Mouse (Mus musculus) liver, embryonic 11.5 days (tissue): ENCODE results near the gene Nup153. TPM values are rescaled to one million over a fixed set of nuclear protein-coding genes. Genes with fewer than 3 reads are reported as not detected.

Experiments
- ATAC-seq: fragments of 200-750 bp; cut with Nextera tagmentation; replicated peaks from 2 replicates; pipeline ENCODE4 v1.8.0; 2017; ENCODE audit warnings: moderate number of reproducible peaks, mild to moderate bottlenecking, moderate TSS enrichment, moderate library complexity; ENCODE audit not compliant: low FRiP score
- DNase-seq: peaks from one replicate; pipeline ENCODE4 v3.0.0-alpha.2; 2017; ENCODE audit warnings: low spot score
- H3K27ac ChIP-seq: fragments of 300-500 bp; sonication (generic); 2 replicates; pipeline ENCODE4 v1.5.1; 2014; ENCODE audit warnings: mild to moderate bottlenecking, low read depth, low read length, control low read depth
- H3K27me3 ChIP-seq: fragments of 300-500 bp; sonication (generic); replicated peaks from 2 replicates; pipeline ENCODE4 v1.6.1; 2014; ENCODE audit warnings: low read length, mixed read lengths; ENCODE audit not compliant: control insufficient read depth, insufficient read depth
- H3K36me3 ChIP-seq: fragments of 300-500 bp; sonication (generic); 2 replicates; pipeline ENCODE4 v1.6.1; 2014; ENCODE audit warnings: mild to moderate bottlenecking, low read length, moderate library complexity, mixed read lengths; ENCODE audit not compliant: control insufficient read depth, insufficient read depth
- H3K4me1 ChIP-seq: fragments of 300-500 bp; sonication (generic); replicated peaks from 2 replicates; pipeline ENCODE4 v1.6.1; 2014; ENCODE audit warnings: low read length, mixed read lengths; ENCODE audit not compliant: control insufficient read depth, insufficient read depth
- H3K4me2 ChIP-seq: fragments of 300-500 bp; sonication (generic); 2 replicates; pipeline ENCODE4 v1.6.1; 2014; ENCODE audit warnings: mild to moderate bottlenecking, control low read depth, moderate library complexity
- H3K4me3 ChIP-seq: fragments of 300-500 bp; sonication (generic); 2 replicates; pipeline ENCODE4 v1.5.1; 2014; ENCODE audit warnings: low read depth, low read length, control low read depth
- H3K9ac ChIP-seq: fragments of 300-500 bp; sonication (generic); 2 replicates; pipeline ENCODE4 v1.6.1; 2014; ENCODE audit warnings: low read depth, low read length, control low read depth
- H3K9me3 ChIP-seq: fragments of 300-500 bp; sonication (generic); 2 replicates; pipeline ENCODE4 v1.6.1; 2016; ENCODE audit warnings: low read length, inconsistent platforms, mixed read lengths; ENCODE audit not compliant: control insufficient read depth
- WGBS: fragments of 180-500 bp; shearing (Covaris S2); extraction: QIAGEN DNeasy Blood & Tissue Kit; methylation state at CpG from one replicate; pipeline ENCODE4 v1.1.7; 2014; 5-methylcytosine and 5-hydroxymethylcytosine counted together
- polyA plus RNA-seq: library from polyadenylated mRNA; unstranded; fragments of >200 nt; fragmentation: Nextera tagmentation; extraction: Ambion mirVana; gene quantifications from 2 replicates; pipeline ENCODE4 v1.2.1, GENCODE M21; 2014

Gene Nup153
- polyA plus RNA-seq, 1 experiment from 2014 or later: 41.6 TPM

DNA sequence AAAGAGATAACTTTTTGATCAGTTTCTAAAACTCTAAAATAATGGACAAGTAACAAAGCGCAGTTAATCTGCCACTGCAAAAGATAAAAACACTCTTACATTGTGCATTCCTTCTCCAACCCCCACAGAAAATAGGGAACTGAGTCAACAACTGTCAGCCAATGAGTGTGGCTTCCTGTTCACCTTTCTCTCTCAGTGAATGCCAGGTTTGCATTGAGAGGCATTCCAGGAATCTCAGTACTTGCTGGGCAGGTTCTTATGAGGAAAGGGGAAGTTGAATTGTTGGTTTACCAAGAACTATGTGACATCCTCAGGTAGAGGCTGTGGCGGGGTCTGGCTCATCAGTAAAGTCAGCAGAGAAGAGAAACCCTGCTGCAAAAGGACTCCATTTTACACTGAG is 31.0 kb downstream of the Nup153 start:
- ATAC-seq (no peak), DNase-seq (no peak)
- no peak overlapping the region for H3K4me2 ChIP-seq
- no peak overlapping the region for H3K4me3 ChIP-seq
- H3K27ac ChIP-seq: no peak overlapping the region
- WGBS: 85% methylated on average over 2 of the region's 2 CpGs
- no peaks in the 10 kb centered on the region for H3K4me1 ChIP-seq
- peaks cover 10% of the 10 kb centered on the region for H3K36me3 ChIP-seq
- H3K9me3 ChIP-seq: no peaks in the 10 kb centered on the region
- no peaks in the 10 kb centered on the region for H3K27me3 ChIP-seq
- no peak overlapping the region for H3K9ac ChIP-seq

DNA sequence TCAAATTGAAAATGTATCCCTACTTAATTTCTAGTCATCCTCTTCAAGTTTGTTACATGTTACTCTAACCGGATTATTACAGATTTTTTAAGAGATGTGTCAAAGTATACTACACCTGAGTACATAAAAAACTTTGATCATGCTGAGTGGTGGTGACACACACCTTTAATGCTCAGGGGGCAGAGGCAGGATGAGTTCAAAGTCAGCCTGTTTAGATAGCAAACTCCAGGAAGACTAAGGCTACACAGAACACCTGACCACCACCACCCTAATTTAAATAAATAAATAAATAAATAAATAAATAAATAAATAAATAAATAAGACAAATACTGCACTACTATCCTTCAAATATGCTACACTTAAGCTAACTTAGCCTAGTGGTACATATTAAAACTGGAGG is 31.8 kb downstream of the Nup153 start:
- Histone ChIP-seq H3K4me3 (no peak overlapping the region), H3K27me3 (no peaks in the 10 kb centered on the region), H3K9me3 (no peaks in the 10 kb centered on the region), H3K36me3 (peaks cover 10% of the 10 kb centered on the region), H3K4me1 (no peaks in the 10 kb centered on the region), H3K27ac (no peak overlapping the region), H3K4me2 (no peak overlapping the region), H3K9ac (no peak overlapping the region)
- no peak for ATAC-seq
- WGBS: 93% methylated on average over 1 of the region's 1 CpGs
- no peak for DNase-seq

DNA sequence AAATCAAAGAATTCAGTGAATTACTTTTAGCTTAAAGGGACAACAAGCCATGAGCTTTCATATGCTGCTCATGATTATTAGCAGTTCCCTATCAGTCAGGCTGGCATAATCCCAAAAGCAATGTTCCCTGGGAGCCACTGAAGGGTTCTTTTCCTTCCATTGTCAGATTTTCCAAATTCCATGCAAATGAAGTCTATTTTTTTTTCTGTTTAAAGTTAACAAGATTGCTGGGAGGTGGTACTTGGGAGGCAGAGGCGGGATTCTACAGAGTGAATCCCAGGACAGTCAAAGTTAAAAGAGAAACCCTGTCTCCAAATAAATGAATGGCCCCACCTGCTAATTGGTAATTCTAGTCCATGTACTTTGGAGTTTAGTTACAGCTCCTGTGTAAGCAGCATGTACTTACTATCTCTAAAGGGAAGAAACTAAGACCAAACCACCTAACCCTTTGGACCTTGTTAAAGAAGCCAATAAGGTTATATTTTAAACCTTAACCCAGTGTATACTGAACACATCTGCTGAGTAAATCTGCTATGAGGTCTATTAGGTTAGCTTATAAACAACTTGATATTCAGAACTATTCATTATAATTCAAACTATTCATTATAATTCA is 32.3 kb downstream of the Nup153 start:
- H3K4me2 ChIP-seq: no peak overlapping the region
- H3K27me3 ChIP-seq: no peaks in the 10 kb centered on the region
- H3K4me1 ChIP-seq: no peaks in the 10 kb centered on the region
- no peak overlapping the region for H3K9ac ChIP-seq
- H3K36me3 ChIP-seq: peaks cover 10% of the 10 kb centered on the region
- ATAC-seq (no peak), DNase-seq (no peak)
- 85% methylated on average over 1 of the region's 1 CpGs for WGBS
- no peak overlapping the region for H3K4me3 ChIP-seq
- no peak overlapping the region for H3K27ac ChIP-seq
- no peaks in the 10 kb centered on the region for H3K9me3 ChIP-seq

DNA sequence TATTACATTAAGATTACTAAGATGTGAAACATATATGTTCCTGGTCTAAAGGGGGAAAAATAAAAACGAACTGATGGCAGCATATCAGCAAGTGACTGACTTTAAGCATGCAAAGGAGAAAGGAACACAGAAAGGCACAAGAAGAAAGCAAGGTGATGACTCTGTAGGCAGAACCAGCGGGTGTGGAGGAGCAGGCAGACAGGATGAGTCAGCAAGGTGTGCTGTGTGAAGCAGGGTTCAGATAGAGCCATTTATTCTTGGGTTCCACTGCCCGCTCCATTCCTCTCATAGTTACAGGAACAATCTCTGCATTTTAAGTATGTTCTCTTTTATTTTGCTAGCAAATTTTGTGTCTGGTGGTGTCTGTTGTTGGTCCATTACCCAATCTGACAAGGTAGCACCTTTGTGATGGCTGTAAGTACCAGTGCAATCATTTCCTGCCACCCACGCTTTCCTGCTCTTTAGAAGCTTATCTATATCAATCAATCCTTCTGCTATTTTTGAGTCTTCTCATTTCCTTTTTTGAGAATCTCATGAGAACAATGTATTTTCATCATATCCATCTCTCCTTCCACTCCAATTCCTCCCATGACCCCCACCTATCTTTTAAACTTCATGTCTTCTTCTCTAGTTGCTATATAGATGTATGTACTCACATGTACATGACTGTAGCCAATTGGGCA is 37.0 kb downstream of the Nup153 start:
- no peaks in the 10 kb centered on the region for H3K9me3 ChIP-seq
- H3K36me3 ChIP-seq: peaks cover 23% of the 10 kb centered on the region
- H3K4me2 ChIP-seq: no peak overlapping the region
- DNase-seq: no peak
- no peaks in the 10 kb centered on the region for H3K27me3 ChIP-seq
- 70% methylated on average over 4 of the region's 4 CpGs for WGBS
- H3K27ac ChIP-seq: no peak overlapping the region
- no peaks in the 10 kb centered on the region for H3K4me1 ChIP-seq
- H3K9ac ChIP-seq: no peak overlapping the region
- no peak for ATAC-seq
- no peak overlapping the region for H3K4me3 ChIP-seq

DNA sequence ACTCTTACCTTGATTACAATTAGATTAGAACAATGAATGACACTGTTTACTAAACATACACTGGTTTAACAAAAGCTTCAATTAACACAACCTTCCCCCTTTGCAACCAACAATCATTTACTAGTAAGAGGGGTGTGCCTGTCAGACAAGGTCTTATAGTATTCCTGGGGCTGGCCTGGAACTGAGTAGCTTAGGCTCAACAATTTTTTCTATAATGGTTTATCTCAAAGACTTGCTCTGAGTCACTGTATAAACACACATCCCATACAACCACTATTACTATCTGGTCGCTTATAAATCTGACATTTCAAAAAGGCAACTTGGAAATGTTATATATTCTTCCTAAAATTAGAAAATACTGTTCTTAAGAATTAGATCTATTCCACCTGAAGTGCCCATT is 44.4 kb downstream of the Nup153 start:
- no peaks in the 10 kb centered on the region for H3K4me1 ChIP-seq
- no peaks in the 10 kb centered on the region for H3K27me3 ChIP-seq
- DNase-seq (no peak), ATAC-seq (no peak)
- no peak overlapping the region for H3K4me3 ChIP-seq
- H3K9ac ChIP-seq: no peak overlapping the region
- WGBS: 89% methylated on average over 1 of the region's 1 CpGs
- H3K4me2 ChIP-seq: no peak overlapping the region
- peaks cover 30% of the 10 kb centered on the region for H3K36me3 ChIP-seq
- H3K9me3 ChIP-seq: no peaks in the 10 kb centered on the region
- no peak overlapping the region for H3K27ac ChIP-seq

DNA sequence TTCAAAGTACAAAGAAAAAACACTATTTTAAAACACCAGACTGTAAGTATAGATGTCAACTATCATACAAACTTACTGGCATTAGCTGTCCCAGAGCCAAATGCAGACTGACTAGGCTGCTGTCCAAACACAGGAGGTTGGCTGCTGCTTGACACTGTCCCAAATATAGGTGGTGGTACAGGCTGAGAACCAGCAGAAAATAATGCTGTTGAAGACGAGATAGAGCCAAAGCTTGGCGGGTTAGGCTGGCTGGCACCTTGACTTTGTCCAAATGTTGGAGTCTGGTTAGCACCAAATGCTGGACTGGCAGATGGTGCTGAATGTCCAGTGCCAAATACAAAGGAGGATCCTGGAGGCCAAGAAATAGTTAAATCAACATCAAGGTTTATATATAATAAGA is 44.8 kb downstream of the Nup153 start:
- Histone ChIP-seq H3K36me3 (peaks cover 33% of the 10 kb centered on the region), H3K9me3 (no peaks in the 10 kb centered on the region), H3K9ac (no peak overlapping the region), H3K27ac (no peak overlapping the region), H3K4me3 (no peak overlapping the region), H3K4me2 (no peak overlapping the region), H3K4me1 (no peaks in the 10 kb centered on the region), H3K27me3 (no peaks in the 10 kb centered on the region)
- WGBS: 82% methylated on average over 2 of the region's 2 CpGs
- no peak for DNase-seq
- ATAC-seq: no peak

DNA sequence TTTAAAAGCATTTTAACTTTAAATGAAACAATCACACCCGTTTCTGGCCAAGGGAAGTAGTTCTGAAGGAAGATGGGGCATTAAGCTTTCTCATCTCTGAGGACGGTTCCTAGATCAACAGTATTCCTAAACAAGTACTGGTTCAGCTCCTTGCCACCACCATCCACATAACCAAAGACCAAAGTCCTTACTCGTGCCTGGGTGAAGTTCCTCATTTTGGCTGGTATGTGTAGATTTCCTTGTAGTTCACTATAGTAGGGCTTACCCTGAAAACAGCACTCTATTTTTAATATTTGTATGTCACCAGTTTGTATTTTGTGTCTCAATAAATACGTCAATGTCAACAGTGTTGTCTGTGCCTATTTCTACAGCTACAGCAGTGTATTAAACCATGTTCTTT is 50.0 kb downstream of the Nup153 start:
- H3K27ac ChIP-seq: no peak overlapping the region
- no peaks in the 10 kb centered on the region for H3K27me3 ChIP-seq
- H3K9me3 ChIP-seq: no peaks in the 10 kb centered on the region
- H3K4me3 ChIP-seq: no peak overlapping the region
- WGBS: 73% methylated on average over 4 of the region's 4 CpGs
- H3K9ac ChIP-seq: no peak overlapping the region
- ATAC-seq (no peak), DNase-seq (no peak)
- no peak overlapping the region for H3K4me2 ChIP-seq
- H3K4me1 ChIP-seq: no peaks in the 10 kb centered on the region
- peaks cover 16% of the 10 kb centered on the region; the same call in 1 of the 2 replicates for H3K36me3 ChIP-seq

DNA sequence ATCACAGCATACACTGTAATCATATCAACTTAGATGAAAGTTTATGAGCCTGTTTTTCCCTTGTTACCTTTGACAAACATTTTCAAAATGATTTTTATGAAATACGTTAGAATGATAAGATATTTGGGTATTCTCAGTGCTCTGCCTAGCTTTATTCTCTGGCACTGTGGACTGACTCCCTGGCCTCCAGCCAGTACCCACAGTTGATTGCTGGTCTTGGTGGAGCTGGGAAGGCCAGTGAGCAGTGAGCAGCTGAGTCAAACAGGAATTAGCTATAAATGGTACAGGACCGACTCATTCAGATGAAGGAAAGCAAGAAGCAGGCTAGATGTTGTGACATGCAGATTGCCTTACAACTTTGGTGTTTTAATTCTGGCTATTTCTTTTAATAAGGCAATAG is 53.1 kb downstream of the Nup153 start:
- no peak overlapping the region for H3K4me2 ChIP-seq
- DNase-seq: no peak
- peaks cover 6% of the 10 kb centered on the region; the same call in 1 of the 2 replicates for H3K4me1 ChIP-seq
- ATAC-seq: no peak
- peaks cover 22% of the 10 kb centered on the region for H3K36me3 ChIP-seq
- H3K4me3 ChIP-seq: no peak overlapping the region
- H3K27ac ChIP-seq: no peak overlapping the region
- WGBS: 87% methylated on average over 2 of the region's 2 CpGs
- H3K27me3 ChIP-seq: no peaks in the 10 kb centered on the region
- H3K9me3 ChIP-seq: no peaks in the 10 kb centered on the region
- H3K9ac ChIP-seq: no peak overlapping the region

DNA sequence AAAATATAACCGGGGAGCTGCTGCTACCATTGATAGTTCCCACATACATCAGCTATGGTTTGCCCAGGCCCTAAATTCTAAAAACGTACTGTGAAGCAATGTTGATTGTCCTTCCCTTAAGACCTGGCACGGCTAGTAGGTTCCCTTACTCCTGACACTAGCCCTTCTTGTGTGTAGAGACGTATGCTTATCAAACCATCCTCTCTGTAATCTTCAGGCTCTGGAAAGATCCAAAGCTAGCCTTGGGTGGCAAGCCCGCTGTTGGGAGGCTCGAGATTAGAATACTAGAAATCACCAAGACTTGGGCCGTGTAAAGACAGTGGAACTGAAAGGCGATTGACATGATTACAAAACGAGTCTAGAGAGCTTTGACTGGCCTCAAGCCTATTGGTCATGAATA is 57.2 kb downstream of the Nup153 start:
- no peak overlapping the region for H3K27ac ChIP-seq
- peaks cover 18% of the 10 kb centered on the region for H3K36me3 ChIP-seq
- H3K4me2 ChIP-seq: peak overlapping the region; percentile 92
- no peaks in the 10 kb centered on the region for H3K27me3 ChIP-seq
- H3K9ac ChIP-seq: peak overlapping the region; percentile 95
- H3K4me3 ChIP-seq: peak overlapping the region; percentile 96
- no peak for DNase-seq
- ATAC-seq: peak; percentile 55
- H3K9me3 ChIP-seq: no peaks in the 10 kb centered on the region
- 41% methylated on average over 9 of the region's 9 CpGs for WGBS
- peaks cover 6% of the 10 kb centered on the region; the same call in 1 of the 2 replicates for H3K4me1 ChIP-seq
